Mouse (Mus musculus) lung, embryonic 14.5 days (tissue): Measurements from ENCODE around the gene Ddah2. TPM values are rescaled to one million over a fixed set of nuclear protein-coding genes. Genes with fewer than 3 reads are reported as not detected.

Experiments
- ATAC-seq: fragments of 200-750 bp; cut with Nextera tagmentation; 2 replicates; pipeline ENCODE4 v1.8.0; 2017; ENCODE audit warnings: mild to moderate bottlenecking, moderate TSS enrichment, moderate library complexity; ENCODE audit not compliant: insufficient read depth
- DNase-seq: peaks from one replicate; pipeline ENCODE4 v3.0.0-alpha.2; 2015
- H3K27ac ChIP-seq: fragments of 300-500 bp; sonication (generic); 2 replicates; pipeline ENCODE4 v1.5.1; 2014; ENCODE audit warnings: low read depth, mild to moderate bottlenecking, moderate library complexity
- H3K27me3 ChIP-seq: fragments of 300-500 bp; sonication (generic); 2 replicates; pipeline ENCODE4 v1.6.1; 2014; ENCODE audit warnings: low read length, control low read depth; ENCODE audit not compliant: insufficient read depth
- H3K36me3 ChIP-seq: fragments of 300-500 bp; sonication (generic); 2 replicates; pipeline ENCODE4 v1.6.1; 2014; ENCODE audit warnings: control low read depth; ENCODE audit not compliant: insufficient read depth
- H3K4me1 ChIP-seq: fragments of 300-500 bp; sonication (generic); 2 replicates; pipeline ENCODE4 v1.6.1; 2014; ENCODE audit warnings: antibody characterized with exemption, control low read depth; ENCODE audit not compliant: insufficient read depth
- H3K4me2 ChIP-seq: fragments of 300-500 bp; sonication (generic); 2 replicates; pipeline ENCODE4 v1.6.1; 2014; ENCODE audit warnings: mild to moderate bottlenecking
- H3K4me3 ChIP-seq: fragments of 300-500 bp; sonication (generic); 2 replicates; pipeline ENCODE4 v1.5.1; 2014; ENCODE audit warnings: low read depth, low read length
- H3K9ac ChIP-seq: fragments of 300-500 bp; sonication (generic); 2 replicates; pipeline ENCODE4 v1.6.1; 2014
- H3K9me3 ChIP-seq: fragments of 300-500 bp; sonication (generic); 2 replicates; pipeline ENCODE4 v1.6.1; 2016; ENCODE audit warnings: low read depth, low read length, control low read depth
- CTCF ChIP-seq: IDR thresholded peaks from 2 replicates; pipeline ENCODE4 v1.5.1; 2016; ENCODE audit warnings: antibody characterized with exemption, low read depth
- WGBS: fragments of 180-500 bp; shearing (Covaris S2); extraction: QIAGEN DNeasy Blood & Tissue Kit; methylation state at CpG from one replicate; pipeline ENCODE4 v1.1.7; 2014; 5-methylcytosine and 5-hydroxymethylcytosine counted together
- polyA plus RNA-seq: library from polyadenylated mRNA; unstranded; fragments of >200 nt; fragmentation: Nextera tagmentation; extraction: Ambion mirVana; gene quantifications from 2 replicates; pipeline ENCODE4 v1.2.1, GENCODE M21; 2014

Ddah2 gene
- polyA plus RNA-seq, 1 experiment from 2014 or later: 338 TPM

DNA sequence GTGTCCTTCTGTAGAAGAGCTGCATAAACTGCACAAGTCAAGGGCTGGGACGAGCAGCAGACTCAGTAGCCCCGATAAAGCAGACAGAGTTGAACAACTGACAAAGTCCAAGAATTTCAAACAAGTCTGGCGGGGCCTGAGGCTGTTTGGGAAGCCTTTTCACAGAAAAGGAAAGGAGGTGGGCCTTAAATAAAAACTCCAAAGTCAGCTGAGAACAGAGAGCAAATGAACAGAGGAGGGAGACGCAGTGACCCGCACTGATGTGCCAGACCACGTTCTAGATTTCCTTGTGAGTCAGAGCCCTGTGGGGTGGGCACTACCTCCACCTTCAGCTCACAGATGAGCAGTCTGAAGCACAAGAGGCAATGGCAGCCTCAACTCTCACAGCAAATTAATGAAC is 23.9 kb upstream of the Ddah2 start:
- Histone ChIP-seq H3K4me1 (no peaks in the 10 kb centered on the region), H3K4me2 (no peak overlapping the region), H3K27me3 (no peaks in the 10 kb centered on the region), H3K27ac (no peak overlapping the region), H3K9ac (no peak overlapping the region), H3K4me3 (no peak overlapping the region), H3K36me3 (no peaks in the 10 kb centered on the region), H3K9me3 (no peaks in the 10 kb centered on the region)
- WGBS: 67% methylated on average over 6 of the region's 6 CpGs
- DNase-seq (no peak), ATAC-seq (no peak)
- no peak for TF ChIP-seq CTCF

DNA sequence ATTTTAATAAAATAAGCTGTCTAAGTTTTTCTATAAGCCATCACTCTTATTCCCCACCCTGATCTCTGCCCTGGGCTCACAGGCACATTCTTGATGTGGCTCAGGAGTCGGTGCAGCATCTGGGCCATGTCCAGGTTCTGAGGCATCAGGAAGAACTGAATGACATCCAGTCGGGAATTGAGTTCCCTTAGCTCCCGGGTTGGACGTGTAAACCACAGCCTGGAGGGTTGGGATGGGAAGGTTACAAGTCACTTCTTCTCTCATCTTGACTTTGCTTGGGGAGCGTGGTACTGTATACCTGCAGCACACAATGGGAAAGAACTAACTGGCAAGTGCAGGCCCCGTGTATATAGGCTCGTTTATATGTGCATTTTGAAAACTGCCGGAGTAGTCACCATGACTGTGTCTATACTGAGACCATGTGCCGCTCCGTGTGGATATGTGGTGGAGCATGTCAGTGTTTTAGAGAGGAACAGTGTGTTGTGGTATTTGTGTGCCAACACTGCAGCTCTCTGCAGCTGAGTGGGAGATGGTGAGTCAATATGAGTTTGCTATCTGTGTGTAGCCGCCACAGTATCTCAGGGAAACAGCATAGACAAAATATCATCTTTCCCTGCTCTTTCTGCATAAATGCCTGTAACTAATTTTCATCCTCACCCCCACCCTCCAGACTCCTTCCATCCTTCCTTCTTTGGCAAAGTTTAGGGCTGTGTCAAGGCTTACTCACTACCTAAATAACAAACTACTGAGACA is 19.5 kb upstream of the Ddah2 start:
- ATAC-seq: no peak
- WGBS: 83% methylated on average over 11 of the region's 11 CpGs
- Histone ChIP-seq H3K27me3 (no peaks in the 10 kb centered on the region), H3K9me3 (no peaks in the 10 kb centered on the region), H3K4me2 (no peak overlapping the region), H3K36me3 (no peaks in the 10 kb centered on the region), H3K4me3 (no peak overlapping the region), H3K9ac (no peak overlapping the region), H3K27ac (no peak overlapping the region), H3K4me1 (no peaks in the 10 kb centered on the region)
- no peak for DNase-seq
- no peak for TF ChIP-seq CTCF

GRCm38 (mm10) chr17:35043794-35044193 is 15.0 kb upstream of the Ddah2 start:
- WGBS: 72% methylated on average over 4 of the region's 4 CpGs
- no peak for DNase-seq
- Histone ChIP-seq H3K4me2 (no peak overlapping the region), H3K27me3 (no peaks in the 10 kb centered on the region), H3K27ac (no peak overlapping the region; the same call in 1 of the 2 replicates), H3K4me1 (peaks cover 17% of the 10 kb centered on the region), H3K9me3 (no peaks in the 10 kb centered on the region), H3K4me3 (no peak overlapping the region), H3K36me3 (no peaks in the 10 kb centered on the region), H3K9ac (no peak overlapping the region)
- no peak for ATAC-seq
- no peak for TF ChIP-seq CTCF

- no peak for DNase-seq
- ATAC-seq: no peak
- 74% methylated on average over 7 of the region's 7 CpGs for WGBS
- Histone ChIP-seq H3K36me3 (no peaks in the 10 kb centered on the region), H3K4me1 (peaks cover 23% of the 10 kb centered on the region), H3K27ac (peak overlapping the region; percentile 99), H3K9ac (peak overlapping the region; percentile 94), H3K9me3 (no peaks in the 10 kb centered on the region), H3K4me3 (peak overlapping the region; percentile 63), H3K4me2 (peak overlapping the region; percentile 99), H3K27me3 (no peaks in the 10 kb centered on the region)
- TF ChIP-seq CTCF: no peak
Measured at GRCm38 (mm10) chr17:35044904-35045806, 13.7 kb upstream of the Ddah2 start.

DNA sequence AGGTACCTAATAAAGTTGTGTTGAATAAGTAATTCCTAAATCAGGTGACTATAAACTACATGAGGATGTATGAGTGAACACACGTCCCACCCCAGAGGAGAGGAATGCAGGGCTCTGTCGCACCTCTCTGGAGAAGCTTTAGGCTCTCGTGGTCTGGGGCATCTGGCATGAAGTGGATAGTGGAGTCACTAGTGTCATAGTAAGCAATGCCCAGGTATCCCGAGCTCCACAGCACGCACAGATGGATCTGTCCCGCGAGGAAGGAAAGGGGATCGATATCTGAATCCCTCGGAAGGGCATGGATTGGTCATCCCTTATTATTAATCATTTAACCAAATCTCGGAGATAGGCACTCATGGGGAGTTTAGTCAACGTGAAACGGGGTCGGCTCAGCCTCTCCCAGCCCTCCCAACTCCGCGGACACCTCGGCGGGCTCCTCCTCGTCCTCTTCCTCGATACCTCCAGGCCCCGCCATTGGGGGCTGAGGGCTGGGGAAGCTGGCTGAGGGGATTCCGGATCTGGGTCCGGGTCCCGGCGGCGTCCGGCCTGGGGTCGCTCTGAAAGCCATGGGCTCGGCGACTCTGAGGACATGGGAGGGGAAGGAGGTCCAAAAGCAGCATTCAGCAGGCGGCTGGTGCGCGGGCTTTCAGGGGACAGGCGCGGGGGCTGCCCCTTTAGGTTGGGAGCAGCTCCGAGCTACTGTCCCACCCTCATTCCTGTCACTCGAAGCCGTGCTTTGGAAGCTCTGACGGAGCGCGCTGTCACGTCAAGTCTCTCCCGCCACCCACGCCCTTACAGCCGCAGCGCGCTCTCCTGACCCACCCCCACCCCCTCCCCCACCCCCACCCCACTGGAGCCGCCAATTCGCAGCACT is 12.8 kb upstream of the Ddah2 start:
- Histone ChIP-seq H3K27ac (peak overlapping the region; percentile 99), H3K27me3 (no peaks in the 10 kb centered on the region), H3K4me3 (peak overlapping the region; percentile 63), H3K36me3 (no peaks in the 10 kb centered on the region), H3K9ac (peak overlapping the region; percentile 94), H3K9me3 (no peaks in the 10 kb centered on the region), H3K4me1 (peaks cover 23% of the 10 kb centered on the region), H3K4me2 (peak overlapping the region; percentile 99)
- no peak for DNase-seq
- peak; percentile 73 for ATAC-seq
- no peak for TF ChIP-seq CTCF
- WGBS: 3% methylated on average over 48 of the region's 48 CpGs

- WGBS: 2% methylated on average over 33 of the region's 33 CpGs
- ATAC-seq: peak; percentile 94
- DNase-seq: peak; percentile 100
- Histone ChIP-seq H3K4me1 (peaks cover 24% of the 10 kb centered on the region), H3K9ac (peak within 1 kb of the TSS; percentile 94), H3K36me3 (no peaks in the 10 kb centered on the region), H3K27ac (peak within 1 kb of the TSS; percentile 99), H3K4me3 (peak within 1 kb of the TSS; percentile 63), H3K27me3 (no peaks in the 10 kb centered on the region), H3K9me3 (no peaks in the 10 kb centered on the region), H3K4me2 (peak within 1 kb of the TSS; percentile 99)
- no peak for TF ChIP-seq CTCF
Measured at GRCm38 (mm10) chr17:35046681-35047455, 12.0 kb upstream of the Ddah2 start, which contains the start of gene Msh5. Gene Msh5 (minus strand): TSS chr17:35046745.
